Mouse (Mus musculus): ENCODE data around the gene Gm3138. TPM values are rescaled to one million over a fixed set of nuclear protein-coding genes. Genes with fewer than 3 reads are reported as not detected.
"Not testable (repeated sequence)": the region's sequence is repeated elsewhere in the genome, so short reads cannot be mapped to it uniquely, and the experiment has no call there.

The Gm3138 gene
- not detected for total RNA-seq (2018; cell fraction: chromatin; rRNA removed)
- not detected for total RNA-seq (2018; cell fraction: cytosol; rRNA removed)
- total RNA-seq (2018; cell fraction: nucleus; rRNA removed): not detected
- not detected in 3 replicates for polyA plus RNA-seq (2018)

DNA sequence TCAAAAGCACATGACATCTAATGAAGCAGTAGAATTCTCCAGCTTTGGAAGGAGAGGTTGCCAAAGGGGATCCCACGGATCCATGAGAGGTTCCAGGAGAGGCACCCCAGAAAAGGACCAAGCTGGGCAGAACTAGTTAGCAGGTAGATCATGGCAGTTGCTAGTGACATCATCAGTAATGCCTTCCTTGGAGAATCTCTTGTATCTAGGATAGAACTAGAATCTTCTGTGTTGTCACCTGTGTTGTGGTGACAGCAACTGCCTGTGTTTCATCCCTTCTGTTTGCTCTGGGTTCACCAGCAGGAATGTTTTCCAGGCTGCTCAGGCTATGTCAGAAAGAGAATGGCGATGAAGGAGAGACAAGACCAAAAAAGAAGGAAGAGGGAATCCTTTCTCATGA, at the start of gene Gm3138:
TSS of gene Gm3138 (plus strand) at position 301 of the 400 bp plus-strand sequence.
- not testable (repeated sequence) for H3K27ac ChIP-seq; H3K4me3 ChIP-seq (ENCODE audit: inconsistent target); H3K79me2 ChIP-seq (ENCODE audit: inconsistent target); H3K36me3 ChIP-seq (ENCODE audit: inconsistent target)
- WGBS (ENCODE audit: missing documents): no CpG with 5 or more reads among the region's 2 CpGs

DNA sequence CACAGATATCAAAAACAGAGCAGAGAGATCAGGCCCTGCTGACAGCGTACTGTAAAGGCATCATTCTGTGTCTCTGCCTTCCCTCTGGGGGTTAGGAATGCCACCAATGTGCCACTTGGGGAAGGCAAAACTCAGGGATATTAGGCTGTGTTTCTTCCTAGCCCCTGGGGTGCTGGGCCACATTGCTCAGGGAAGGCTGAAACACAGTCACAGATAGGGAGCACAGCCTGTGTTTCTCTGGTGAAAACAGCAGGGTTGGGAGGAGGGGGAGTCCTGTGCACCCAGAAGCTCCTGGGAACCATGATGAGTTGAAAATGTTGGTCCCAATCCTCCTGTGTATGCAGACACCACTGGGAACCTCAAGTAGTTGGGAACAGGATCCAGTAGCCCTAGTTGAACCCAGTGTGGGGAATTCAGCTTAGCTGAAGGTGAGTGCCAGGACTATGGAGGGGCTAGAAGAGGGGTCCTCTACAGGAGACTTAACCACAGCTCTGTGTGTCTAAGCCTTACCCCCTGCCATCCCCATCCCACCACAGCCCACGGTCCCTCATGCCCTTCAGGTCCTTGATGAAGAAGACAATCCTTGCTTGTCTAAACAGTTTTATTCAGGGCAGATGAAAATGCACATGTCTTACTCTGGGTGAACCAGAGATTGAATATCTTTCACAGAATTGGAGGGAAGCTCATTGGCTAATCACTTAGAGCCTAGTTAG, 20.0 kb downstream of the Gm3138 start:
- H3K4me3 ChIP-seq (ENCODE audit: inconsistent target); H3K36me3 ChIP-seq (ENCODE audit: inconsistent target); H3K27ac ChIP-seq; H3K79me2 ChIP-seq (ENCODE audit: inconsistent target): not testable (repeated sequence)
- WGBS (ENCODE audit: missing documents): 83% methylated on average over 1 of the region's 2 CpGs

GRCm38 (mm10) chr14:4279828-4280227, 30.4 kb downstream of the Gm3138 start:
- H3K4me3 ChIP-seq (ENCODE audit: inconsistent target); H3K79me2 ChIP-seq (ENCODE audit: inconsistent target); H3K27ac ChIP-seq; H3K36me3 ChIP-seq (ENCODE audit: inconsistent target): not testable (repeated sequence)
- no CpG with 5 or more reads among the region's 3 CpGs for WGBS (ENCODE audit: missing documents)

Other genes starting within 250 kb of the Gm3138 start
- not detected in 3 replicates for gene Gm5796, start 225.7 kb upstream of the Gm3138 start, polyA plus RNA-seq (2018)
- not detected in 3 replicates for gene Gm3115, start 165.5 kb upstream of the Gm3138 start, polyA plus RNA-seq (2018)
- gene Gm8108, start 139.1 kb upstream of the Gm3138 start, polyA plus RNA-seq (2018): not detected in 3 replicates
- gene Gm3127, start 84.6 kb upstream of the Gm3138 start, polyA plus RNA-seq (2018): not detected in 3 replicates
- gene Gm2974, start 67.1 kb upstream of the Gm3138 start, polyA plus RNA-seq (2018): not detected in 3 replicates
- not detected in 3 replicates for gene Gm3149, start 67.7 kb downstream of the Gm3138 start, polyA plus RNA-seq (2018)
- not detected in 3 replicates for gene 2610042L04Rik, start 85.1 kb downstream of the Gm3138 start, polyA plus RNA-seq (2018)
- not detected in 3 replicates for gene Gm3159, start 147.9 kb downstream of the Gm3138 start, polyA plus RNA-seq (2018)
- not detected in 3 replicates for gene Gm3164, start 165.8 kb downstream of the Gm3138 start, polyA plus RNA-seq (2018)
- gene Gm3173, start 181.4 kb downstream of the Gm3138 start, polyA plus RNA-seq (2018): not detected in 3 replicates
- not detected in 3 replicates for gene Gm3182, start 232.1 kb downstream of the Gm3138 start, polyA plus RNA-seq (2018)

Data from macrophage (primary cell).